Comparison of ENCODE assay signal across 23 mouse cellular contexts in genomic region chr9:119606906-119607305, GRCm38 (mm10). TPM values are rescaled to one million over a fixed set of nuclear protein-coding genes. Genes with fewer than 3 reads are reported as not detected.
DNase-seq lines count a peak whose midpoint lies in the region; ATAC-seq and TF ChIP-seq lines count a peak whose summit lies in the region.
"Had no signal": no experiment of that assay in that cellular context is flagged by ENCODE, and none has a peak within 500 bp of the region (broad histone marks: within the 10 kb centered on the region; RNA-seq: fewer than 3 reads in every experiment).

No protein-coding gene starts in this region.

- no peak overlapping the region for H3K4me3 ChIP-seq in CH12.LX (replicated peaks in 1 of 3; ENCODE audit: low read depth in 2 of 3, low read length in 2 of 3, poor library complexity in 1 of 3)
- no peak overlapping the region for H3K4me3 ChIP-seq in ES-E14 (ENCODE audit: insufficient read depth in 1 of 2, low read depth in 1 of 2, low read length in 2 of 2, poor library complexity in 1 of 2, severe bottlenecking in 1 of 2)
- H3K4me3 ChIP-seq in MEL (ENCODE audit: control insufficient read depth in 1 of 2, insufficient read depth in 1 of 2, low read depth in 2 of 2, low read length in 2 of 2) = no peak overlapping the region
- no peak overlapping the region for H3K4me3 ChIP-seq in intestine, embryonic 16.5 days (ENCODE audit: low read length)

- H3K27me3 ChIP-seq in CH12.LX (replicated peaks) (peaks cover 18% of the 10 kb centered on the region), MEL (ENCODE audit: control insufficient read depth in 1 of 2, insufficient read depth in 2 of 2, low read length in 2 of 2) (no peaks in the 10 kb centered on the region)
- H3K27me3 ChIP-seq in intestine, embryonic 16.5 days (replicated peaks; ENCODE audit: control insufficient read depth, insufficient read depth, low read length) = no peaks in the 10 kb centered on the region

- no peaks in the 10 kb centered on the region for H3K9me3 ChIP-seq in CH12.LX (replicated peaks; ENCODE audit: low read length)
- H3K9me3 ChIP-seq in ES-E14 (ENCODE audit: control insufficient read depth, insufficient read depth, low read depth, low read length) = no peaks in the 10 kb centered on the region
- H3K9me3 ChIP-seq in MEL (replicated peaks; ENCODE audit: insufficient read depth, low read length) = no peaks in the 10 kb centered on the region
- no peaks in the 10 kb centered on the region for H3K9me3 ChIP-seq in intestine, embryonic 16.5 days (ENCODE audit: control insufficient read depth, low read length)

- no peak overlapping the region for H3K27ac ChIP-seq in CH12.LX (ENCODE audit: insufficient read depth, low read depth)
- H3K27ac ChIP-seq in ES-E14 (ENCODE audit: insufficient read depth, low read depth, low read length, poor library complexity, severe bottlenecking) = no peak overlapping the region
- no peak overlapping the region for H3K27ac ChIP-seq in MEL (ENCODE audit: control insufficient read depth, low read depth, low read length)
- H3K27ac ChIP-seq in intestine, embryonic 16.5 days (ENCODE audit: low read length) = no peak overlapping the region

- no peak overlapping the region for H3K9ac ChIP-seq in CH12.LX (ENCODE audit: insufficient read depth, low read depth)
- H3K9ac ChIP-seq in ES-E14 (ENCODE audit: insufficient read depth, low read depth, low read length, poor library complexity, severe bottlenecking) = no peak overlapping the region
- H3K9ac ChIP-seq in MEL (ENCODE audit: control insufficient read depth, low read depth, low read length, poor library complexity, severe bottlenecking) = no peak overlapping the region
- no peak overlapping the region for H3K9ac ChIP-seq in intestine, embryonic 16.5 days (ENCODE audit: low read depth, low read length)

- ATAC-seq in intestine, embryonic 16.5 days = no peak
- ATAC-seq: activated CD4-positive, CD25-positive, alpha-beta regulatory T cell, adult 4 months; CD4-positive, CD25-positive, alpha-beta regulatory T cell, adult 4 months; Patski had no signal

- H3K4me1 ChIP-seq in CH12.LX (ENCODE audit: control insufficient read depth in 1 of 2, insufficient read depth in 2 of 2) = peaks cover 0 to 4% of the 10 kb centered on the region in 2 experiments; a peak in 2 of 4 replicates
- no peaks in the 10 kb centered on the region for H3K4me1 ChIP-seq in ES-E14 (ENCODE audit: control insufficient read depth in 2 of 2, insufficient read depth in 2 of 2, low read length in 2 of 2, poor library complexity in 1 of 2)
- H3K4me1 ChIP-seq in MEL (ENCODE audit: control insufficient read depth in 1 of 2, insufficient read depth in 2 of 2, low read length in 2 of 2) = no peaks in the 10 kb centered on the region
- no peaks in the 10 kb centered on the region for H3K4me1 ChIP-seq in intestine, embryonic 16.5 days (ENCODE audit: control insufficient read depth, insufficient read depth, low read length)

- dilution Hi-C loops in CH12.LX (cut with MboI; ENCODE audit: extremely low pct_ligation_motif_present, extremely low pct_unique_long_range_greater_than_20kb, low sequenced_read_pairs) = no loop called here

- TF ChIP-seq POLR2A in CH12.LX (IDR thresholded peaks at IDR 0.05; ENCODE audit: low read depth, low read length) = no peak
- no peak for TF ChIP-seq POLR2A in MEL (IDR thresholded peaks at IDR 0.05; ENCODE audit: control insufficient read depth in 1 of 2, insufficient read depth in 1 of 2, low read depth in 1 of 2, low read length in 2 of 2, poor library complexity in 1 of 2)

- no peak overlapping the region for H3K4me2 ChIP-seq in CH12.LX (ENCODE audit: insufficient read depth, low read depth, poor library complexity, severe bottlenecking)
- H3K4me2 ChIP-seq in intestine, embryonic 16.5 days (ENCODE audit: low read depth, low read length) = no peak overlapping the region

- in situ Hi-C loops in CH12.LX (cut with MboI; ENCODE audit: low pct_ligation_motif_present, low pct_unique_long_range_greater_than_20kb, low sequenced_read_pairs) = no loop called here
- in situ Hi-C loops in ES-E14 (cut with MboI; ENCODE audit: low sequenced_read_pairs in 2 of 2, unreplicated experiment in 2 of 2) = no loop called here

- no peak for TF ChIP-seq RAD21 in CH12.LX (IDR thresholded peaks at IDR 0.05; ENCODE audit: low read depth, low read length)
- TF ChIP-seq RAD21 in MEL (IDR thresholded peaks at IDR 0.05; ENCODE audit: low read depth, low read length) = no peak

- H3K79me2 ChIP-seq in CH12.LX (replicated peaks; ENCODE audit: control insufficient read depth, extremely low read depth, insufficient read depth, poor library complexity, severe bottlenecking) = no peaks in the 10 kb centered on the region
- H3K79me2 ChIP-seq in MEL (ENCODE audit: control insufficient read depth, insufficient read depth, low read length, poor library complexity) = no peaks in the 10 kb centered on the region

- TF ChIP-seq EP300 in CH12.LX (IDR thresholded peaks at IDR 0.05; ENCODE audit: low read length) (no peak), MEL (IDR thresholded peaks at IDR 0.05; ENCODE audit: low read depth in 1 of 2, low read length in 2 of 2) (no peak)

- DNase-seq in CH12.LX (ENCODE audit: extremely low read depth) (no peak), ES-E14 (ENCODE audit: low read depth, low spot score) (no peak), MEL (ENCODE audit: low read depth, low spot score) (no peak)
- DNase-seq in testis, postnatal 10 days (ENCODE audit: low spot score) = no peak
- no peak for DNase-seq in urinary bladder, postnatal 4 days (ENCODE audit: low spot score in 2 of 2)
- DNase-seq: adrenal gland, adult 2 months; adrenal gland, adult 8-10 months; adrenal gland, postnatal 10 days; adrenal gland, postnatal 14 days; adrenal gland, postnatal 25 days; adrenal gland, postnatal 36 days; B cell, adult 2 months; cerebellum, adult 11 months; cerebellum, adult 11-12 months; cerebellum, adult 18-20 months; cerebellum, adult 2 months; cerebellum, adult 8-10 months; cerebellum, adult 9-10 months had no signal

- H3K36me3 ChIP-seq in CH12.LX (replicated peaks in 1 of 2; ENCODE audit: control insufficient read depth in 1 of 2, insufficient read depth in 1 of 2, low read length in 1 of 2) (no peaks in the 10 kb centered on the region), ES-E14 (ENCODE audit: control insufficient read depth, insufficient read depth, low read length, poor library complexity, severe bottlenecking) (no peaks in the 10 kb centered on the region), MEL (ENCODE audit: control insufficient read depth in 1 of 2, insufficient read depth in 2 of 2, low read length in 2 of 2) (no peaks in the 10 kb centered on the region)
- no peaks in the 10 kb centered on the region for H3K36me3 ChIP-seq in intestine, embryonic 16.5 days (ENCODE audit: control insufficient read depth, insufficient read depth, low read length)
- H3K36me3 ChIP-seq: G1E had no signal

- WGBS in intestine, embryonic 16.5 days = 88% methylated on average over 5 of the region's 5 CpGs

- TF ChIP-seq CTCF in CH12.LX (conservative IDR thresholded peaks at IDR 0.05 in 1 of 2, IDR thresholded peaks at IDR 0.05 in 1 of 2; ENCODE audit: low read depth in 2 of 2, low read length in 2 of 2) = no peak
- TF ChIP-seq CTCF in MEL (IDR thresholded peaks at IDR 0.05 in 2 of 3, conservative IDR thresholded peaks at IDR 0.05 in 1 of 3; ENCODE audit: control insufficient read depth in 1 of 3, insufficient read depth in 1 of 3, low read depth in 2 of 3, low read length in 3 of 3, poor library complexity in 1 of 3, severe bottlenecking in 1 of 3) = no peak

TF ChIP-seq in CH12.LX, 34 proteins besides CTCF, POLR2A, EP300 and RAD21:
- TF ChIP-seq NELFE (IDR thresholded peaks at IDR 0.05; ENCODE audit: low read depth, low read length) (no peak), MAFK (IDR thresholded peaks at IDR 0.05; ENCODE audit: insufficient replicate concordance, low read length) (peak; percentile 98), ETS1 (conservative IDR thresholded peaks at IDR 0.05; ENCODE audit: low read depth, low read length) (no peak)

TF ChIP-seq in ES-E14, 5 proteins besides CTCF, POLR2A, EP300 and RAD21:
- TF ChIP-seq CHD2 (IDR thresholded peaks at IDR 0.05; ENCODE audit: low read depth, low read length) (no peak), ZNF384 (IDR thresholded peaks at IDR 0.05; ENCODE audit: low read depth, low read length) (no peak), ZC3H11A (IDR thresholded peaks at IDR 0.05; ENCODE audit: borderline replicate concordance, low read depth, low read length) (no peak), HCFC1 (IDR thresholded peaks at IDR 0.05; ENCODE audit: borderline replicate concordance, insufficient read depth, low read length) (no peak), MAFK (IDR thresholded peaks at IDR 0.05; ENCODE audit: insufficient read depth, low read depth, low read length) (peak; percentile 98)
TF ChIP-seq in ES-E14: peak in this region for 1.

TF ChIP-seq in MEL, 35 proteins besides CTCF, POLR2A, EP300 and RAD21:
- no peak for TF ChIP-seq UBTF (IDR thresholded peaks at IDR 0.05; ENCODE audit: borderline replicate concordance, insufficient read depth, low read depth, low read length)
- peak; percentile 79 for TF ChIP-seq MAFK (IDR thresholded peaks at IDR 0.05; ENCODE audit: borderline replicate concordance, low read depth, low read length)

RNA-seq across cellular contexts. Expression of gene Scn5a, which starts 28.1 kb away (rescaled TPM):
- total RNA-seq in CH12.LX (2012; rRNA removed) = 6.0 and 9.0 TPM in 2 replicates
- total RNA-seq in CH12.LX (2014; rRNA removed) = 1.9 and 2.0 TPM in 2 replicates
- polyA plus RNA-seq in CH12.LX (2012; ENCODE audit: insufficient read length, low read depth) = 4.2 and 4.3 TPM in 2 replicates
- 0.76 and 0.95 TPM in 2 replicates for total RNA-seq in ES-E14 (2012; rRNA removed)
- total RNA-seq in MEL (2012; rRNA removed) = not detected in 2 replicates
- under 1 TPM in 1 of 2 experiments, not detected in 1; 0.03 TPM for polyA plus RNA-seq in MEL (2012; ENCODE audit: insufficient read depth in 1 of 2, insufficient read length in 2 of 2, low read depth in 1 of 2, low replicate concordance in 2 of 2, missing spikeins in 1 of 2)
- polyA plus RNA-seq in intestine, embryonic 16.5 days (2015; fragmentation: Nextera tagmentation; extraction: Ambion mirVana) = 0.26 and 0.29 TPM in 2 replicates
- polyA plus RNA-seq: CD4-positive, CD25-positive, alpha-beta regulatory T cell, adult 4 months; G1E had no signal

Comparison
In these comparisons a context has a peak if more than half of its experiments do, and no peak if none do; other contexts are left out.
1. Of the 35 proteins assayed by ChIP-seq in both MEL and CH12.LX: peak only in MEL: none; only in CH12.LX: none; in both: MAFK; in neither: 34.